Mouse (Mus musculus): ENCODE data around the gene Chek2. TPM values are rescaled to one million over a fixed set of nuclear protein-coding genes. Genes with fewer than 3 reads are reported as not detected.

Chek2 gene
- total RNA-seq (2012; rRNA removed) = 22.5 and 27.6 TPM in 2 replicates
- total RNA-seq (2014; rRNA removed) = 41.6 and 43.8 TPM in 2 replicates
- polyA plus RNA-seq (2012; ENCODE audit: insufficient read length, low read depth) = 18.7 and 25.0 TPM in 2 replicates

- peaks cover 4 to 28% of the 10 kb centered on the region in 2 experiments for H3K4me1 ChIP-seq (ENCODE audit: control insufficient read depth in 1 of 2, insufficient read depth in 2 of 2)
- peak; percentile 83 for TF ChIP-seq SIN3A (IDR thresholded peaks at IDR 0.05; ENCODE audit: low read length)
- peak; percentile 40 for TF ChIP-seq MEF2A (IDR thresholded peaks at IDR 0.05; ENCODE audit: borderline replicate concordance, low read depth, low read length)
- peak; percentile 42; the same call in 1 of the 2 replicates for TF ChIP-seq ETS1 (conservative IDR thresholded peaks at IDR 0.05; ENCODE audit: low read depth, low read length)
- peak; percentile 79 for TF ChIP-seq IRF4 (IDR thresholded peaks at IDR 0.05; ENCODE audit: low read depth, low read length)
- TF ChIP-seq MAZ (IDR thresholded peaks at IDR 0.05; ENCODE audit: low read depth, low read length) = peak; percentile 74
- no peak for TF ChIP-seq USF1 (IDR thresholded peaks at IDR 0.05; ENCODE audit: low read depth, low read length)
- peak; percentile 3; the same call in 1 of the 2 replicates for TF ChIP-seq ZMIZ1 (IDR thresholded peaks at IDR 0.05; ENCODE audit: low read depth, low read length)
- no peak for TF ChIP-seq PAX5 (IDR thresholded peaks at IDR 0.05; ENCODE audit: low read length)
- TF ChIP-seq UBTF (IDR thresholded peaks at IDR 0.05; ENCODE audit: low read depth, low read length) = no peak
- TF ChIP-seq ELF1 (IDR thresholded peaks at IDR 0.05; ENCODE audit: low read depth, low read length) = peak; percentile 88
- peak; percentile 36; the same call in 1 of the 2 replicates for TF ChIP-seq NRF1 (IDR thresholded peaks at IDR 0.05; ENCODE audit: low read depth, low read length)
- no peak for TF ChIP-seq ZKSCAN1 (IDR thresholded peaks at IDR 0.05; ENCODE audit: borderline replicate concordance, low read depth, low read length)
- peak; percentile 10; the same call in 1 of the 2 replicates for TF ChIP-seq SMC3 (IDR thresholded peaks at IDR 0.05; ENCODE audit: low read depth, low read length)
- peak in 1 of 2 experiments; percentile 66; a peak in 2 of 4 replicates for TF ChIP-seq CTCF (conservative IDR thresholded peaks at IDR 0.05 in 1 of 2, IDR thresholded peaks at IDR 0.05 in 1 of 2; ENCODE audit: low read depth in 2 of 2, low read length in 2 of 2)
- peak; percentile 91 for TF ChIP-seq CHD2 (IDR thresholded peaks at IDR 0.05; ENCODE audit: low read length)
- no peak for TF ChIP-seq ZC3H11A (IDR thresholded peaks at IDR 0.05; ENCODE audit: low read depth, low read length)
- peak; percentile 22; the same call in 1 of the 2 replicates for TF ChIP-seq JUN (IDR thresholded peaks at IDR 0.05; ENCODE audit: insufficient read depth, low read depth, low read length)
- peak; percentile 37 for TF ChIP-seq JUND (conservative IDR thresholded peaks at IDR 0.05; ENCODE audit: low read depth, low read length)
- TF ChIP-seq HCFC1 (IDR thresholded peaks at IDR 0.05; ENCODE audit: low read depth, low read length) = peak; percentile 98
- TF ChIP-seq RCOR1 (conservative IDR thresholded peaks at IDR 0.05; ENCODE audit: low read depth, low read length) = 0 out of 2 replicates have a peak, but pooled peaks have one; percentile 17
- TF ChIP-seq EP300 (IDR thresholded peaks at IDR 0.05; ENCODE audit: low read length) = no peak
- TF ChIP-seq E2F4 (IDR thresholded peaks at IDR 0.05; ENCODE audit: insufficient replicate concordance, low read depth, low read length) = peak; percentile 96
- peak; percentile 41; the same call in 1 of the 2 replicates for TF ChIP-seq GABPA (IDR thresholded peaks at IDR 0.05; ENCODE audit: insufficient replicate concordance, low read depth, low read length)
- no peak for TF ChIP-seq ZNF384 (IDR thresholded peaks at IDR 0.05; ENCODE audit: low read depth, low read length)
- peak; percentile 76 for TF ChIP-seq NELFE (IDR thresholded peaks at IDR 0.05; ENCODE audit: low read depth, low read length)
- 0 out of 2 replicates have a peak, but pooled peaks have one; percentile 39 for TF ChIP-seq MYC (IDR thresholded peaks at IDR 0.05; ENCODE audit: low read depth, low read length)
- TF ChIP-seq MXI1 (IDR thresholded peaks at IDR 0.05; ENCODE audit: low read depth, low read length) = peak; percentile 80; the same call in 1 of the 2 replicates
- TF ChIP-seq USF2 (conservative IDR thresholded peaks at IDR 0.05; ENCODE audit: low read depth, low read length) = no peak
- peak; percentile 71; the same call in 1 of the 2 replicates for TF ChIP-seq TCF12 (IDR thresholded peaks at IDR 0.05; ENCODE audit: low read depth, low read length)
- no peak; the same call in 1 of the 2 replicates for TF ChIP-seq MAFK (IDR thresholded peaks at IDR 0.05; ENCODE audit: insufficient replicate concordance, low read length)
- peak; percentile 95; the same call in 1 of the 2 replicates for TF ChIP-seq KAT2A (IDR thresholded peaks at IDR 0.05; ENCODE audit: insufficient replicate concordance, low read length)
- no peak for TF ChIP-seq CHD1 (IDR thresholded peaks at IDR 0.05; ENCODE audit: low read depth, low read length)
- TF ChIP-seq RAD21 (IDR thresholded peaks at IDR 0.05; ENCODE audit: low read depth, low read length) = no peak; the same call in 1 of the 2 replicates
- peak; percentile 73 for TF ChIP-seq MAX (IDR thresholded peaks at IDR 0.05; ENCODE audit: low read length)
- TF ChIP-seq TBP (conservative IDR thresholded peaks at IDR 0.05; ENCODE audit: low read depth, low read length) = peak; percentile 77
- TF ChIP-seq POLR2AphosphoS2 (IDR thresholded peaks at IDR 0.05; ENCODE audit: low read depth, low read length) = peak; percentile 74
- TF ChIP-seq POLR2A (IDR thresholded peaks at IDR 0.05; ENCODE audit: low read depth, low read length) = peak; percentile 80
- peak; percentile 42 for TF ChIP-seq BHLHE40 (IDR thresholded peaks at IDR 0.05; ENCODE audit: low read depth, low read length)
- dilution Hi-C loops (cut with MboI; ENCODE audit: extremely low pct_ligation_motif_present, extremely low pct_unique_long_range_greater_than_20kb, low sequenced_read_pairs) = no loop called here
These were observed at the start of gene Chek2, which contains the start of gene Hscb for GRCm38 (mm10) chr5:110839678-110840365. Gene Chek2 (plus strand): TSS chr5:110839979. Gene Hscb (minus strand): TSS chr5:110839777.

More at GRCm38 (mm10) chr5:110839678-110840365, at the start of gene Chek2, which contains the start of gene Hscb:
- Histone ChIP-seq H3K27ac (ENCODE audit: insufficient read depth, low read depth) (peak within 1 kb of the TSS; percentile 89), H3K9ac (ENCODE audit: insufficient read depth, low read depth) (peak within 1 kb of the TSS; percentile 96), H3K27me3 (replicated peaks) (no peaks in the 10 kb centered on the region), H3K36me3 (replicated peaks in 1 of 2; ENCODE audit: control insufficient read depth in 1 of 2, insufficient read depth in 1 of 2, low read length in 1 of 2) (peaks cover 13 to 48% of the 10 kb centered on the region in 2 experiments), H3K4me3 (replicated peaks in 1 of 3; ENCODE audit: low read depth in 2 of 3, low read length in 2 of 3, poor library complexity in 1 of 3) (peak within 1 kb of the TSS; percentile 82 to 96 (median 92)), H3K4me2 (ENCODE audit: insufficient read depth, low read depth, poor library complexity, severe bottlenecking) (peak within 1 kb of the TSS; percentile 97), H3K9me3 (replicated peaks; ENCODE audit: low read length) (no peaks in the 10 kb centered on the region), H3K79me2 (replicated peaks; ENCODE audit: control insufficient read depth, extremely low read depth, insufficient read depth, poor library complexity, severe bottlenecking) (peaks cover 8% of the 10 kb centered on the region)
- in situ Hi-C loops (cut with MboI; ENCODE audit: low pct_ligation_motif_present, low pct_unique_long_range_greater_than_20kb, low sequenced_read_pairs) = no loop called here
- DNase-seq (ENCODE audit: extremely low read depth) = peak; percentile 99

Data from CH12.LX (cell line).